Mouse (Mus musculus): ENCODE data around the gene Gm20388. TPM values are rescaled to one million over a fixed set of nuclear protein-coding genes. Genes with fewer than 3 reads are reported as not detected.
"Not testable (repeated sequence)": the region's sequence is repeated elsewhere in the genome, so short reads cannot be mapped to it uniquely, and the experiment has no call there.

The Gm20388 gene
- total RNA-seq, 1 experiment from 2014 or later: 3.6 TPM

GRCm38 (mm10) chr8:123051458-123051857 is 3140.8 kb downstream of the Gm20388 start:
- no peak for DNase-seq

- no peak for DNase-seq
These were observed 3152.1 kb downstream of the Gm20388 start, which contains the start of gene Spg7 for GRCm38 (mm10) chr8:123062721-123063120. Gene Spg7 (plus strand): TSS chr8:123062942.

- no peak for DNase-seq
These were observed 3153.4 kb downstream of the Gm20388 start for GRCm38 (mm10) chr8:123064072-123064471.

GRCm38 (mm10) chr8:123064809-123065213 is 3154.2 kb downstream of the Gm20388 start:
- DNase-seq: peak; percentile 13

GRCm38 (mm10) chr8:123065214-123066100 is 3154.8 kb downstream of the Gm20388 start:
- DNase-seq: peak; percentile 96

- no peak for DNase-seq
These were observed 3155.6 kb downstream of the Gm20388 start for GRCm38 (mm10) chr8:123066101-123066683.

- peak; percentile 28 for DNase-seq
These were observed 3160.5 kb downstream of the Gm20388 start for GRCm38 (mm10) chr8:123071176-123071575.

- no peak for DNase-seq
These were observed 3166.6 kb downstream of the Gm20388 start for GRCm38 (mm10) chr8:123077213-123077612.

- DNase-seq: no peak
These were observed 3172.4 kb downstream of the Gm20388 start for GRCm38 (mm10) chr8:123082993-123083392.

- DNase-seq: no peak
These were observed 3173.0 kb downstream of the Gm20388 start for GRCm38 (mm10) chr8:123083610-123084009.

GRCm38 (mm10) chr8:123087289-123087688 is 3176.6 kb downstream of the Gm20388 start:
- DNase-seq: no peak

GRCm38 (mm10) chr8:123097216-123097615 is 3186.6 kb downstream of the Gm20388 start:
- DNase-seq: no peak

- DNase-seq: peak; percentile 31
These were observed 3187.3 kb downstream of the Gm20388 start for GRCm38 (mm10) chr8:123097786-123098584.

GRCm38 (mm10) chr8:123100288-123100687 is 3189.6 kb downstream of the Gm20388 start:
- DNase-seq: no peak

GRCm38 (mm10) chr8:123101244-123101643 is 3190.6 kb downstream of the Gm20388 start:
- DNase-seq: no peak

GRCm38 (mm10) chr8:123101735-123102685 is 3191.4 kb downstream of the Gm20388 start, which contains the start of gene Rpl13:
Gene Rpl13 (plus strand): TSS chr8:123102350.
- peak; percentile 95 for DNase-seq

- not testable (repeated sequence) for DNase-seq
These were observed 3192.2 kb downstream of the Gm20388 start for GRCm38 (mm10) chr8:123102855-123103254.

- no peak for DNase-seq
These were observed 3192.6 kb downstream of the Gm20388 start for GRCm38 (mm10) chr8:123103285-123103684.

- DNase-seq: no peak
These were observed 3193.6 kb downstream of the Gm20388 start for GRCm38 (mm10) chr8:123104046-123104767.

- DNase-seq: no peak
These were observed 3195.1 kb downstream of the Gm20388 start for GRCm38 (mm10) chr8:123105553-123106326.
